Mouse (Mus musculus) megakaryocyte, embryonic 14.5 days (primary cell): ENCODE measurements around the gene Apobec2.

Experiments used
- FLI1 ChIP-seq: IDR thresholded peaks from 2 replicates; pipeline ENCODE4 v1.6.1; 2012; ENCODE audit warnings: low read length, inconsistent platforms, mixed read lengths
- GATA1 ChIP-seq: IDR thresholded peaks from 3 replicates; pipeline ENCODE4 v1.6.1; 2012; ENCODE audit warnings: mixed read lengths, low read length, inconsistent platforms, borderline replicate concordance

DNA sequence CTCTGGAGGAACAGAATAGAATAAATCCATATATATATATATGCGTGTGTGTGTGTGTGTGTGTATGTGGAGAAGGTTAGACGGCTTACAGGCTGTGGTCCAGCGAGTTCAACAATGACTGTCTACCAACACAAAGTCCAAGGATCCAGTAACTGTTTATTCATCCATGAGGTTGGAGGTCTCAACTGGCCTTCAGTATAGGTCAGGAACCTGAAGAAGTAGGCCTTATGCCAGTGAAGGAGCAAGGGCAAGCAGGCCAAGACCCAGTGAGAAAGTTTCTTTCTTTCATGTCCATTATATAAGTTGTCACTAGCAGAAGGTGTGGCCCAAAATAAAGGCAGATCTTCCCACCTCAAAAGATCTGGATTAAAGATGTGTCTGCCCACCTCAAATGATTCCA lies 30.0 kb downstream of the Apobec2 start:
- TF ChIP-seq GATA1, result no peak
- TF ChIP-seq FLI1, result no peak
